Mouse (Mus musculus) left cerebral cortex, postnatal 4 days (tissue): ENCODE results near the gene Osbp. TPM values are rescaled to one million over a fixed set of nuclear protein-coding genes. Genes with fewer than 3 reads are reported as not detected.
"Not testable (repeated sequence)": the region's sequence is repeated elsewhere in the genome, so short reads cannot be mapped to it uniquely, and the experiment has no call there.

Experiments used
- DNase-seq: peaks from one replicate; pipeline ENCODE4 v3.0.0-alpha.2; 2022
- intact Hi-C: fragments of 180-260 bp; cut with DNase I; formaldehyde crosslinking; loops from one replicate; pipeline ENCODE4 v1.15.1; 2025
- total RNA-seq, 2 experiments: library from RNA; stranded (reverse); gene quantifications; 2 replicates each; pipeline ENCODE4 v1.2.3; 2021

Gene Osbp
- total RNA-seq, 2 experiments from 2014 or later, result 52.5 to 54.4 TPM

- not testable (repeated sequence) for DNase-seq
- intact Hi-C loops, result loop anchor here (5.0 kb wide), 1 partner anchor 52 kb away; no protein-coding TSS in a partner anchor
Measured at GRCm38 (mm10) chr19:11984614-11985013, 18.9 kb downstream of the Osbp start.

- intact Hi-C loops, result loop anchor here (5.0 kb wide), 1 partner anchor 56 kb away; no protein-coding TSS in a partner anchor
Measured at GRCm38 (mm10) chr19:11987841-11988240, 22.1 kb downstream of the Osbp start.

GRCm38 (mm10) chr19:11989334-11989733, 23.6 kb downstream of the Osbp start:
- intact Hi-C loops, result loop anchor here (5.0 kb wide), 1 partner anchor 57 kb away; no protein-coding TSS in a partner anchor
- DNase-seq, result no peak

More at GRCm38 (mm10) chr19:11987841-11988240, 22.1 kb downstream of the Osbp start:
- DNase-seq, result no peak

GRCm38 (mm10) chr19:11992034-11992433, 26.3 kb downstream of the Osbp start:
- no peak for DNase-seq
- intact Hi-C loops, result no loop called here

GRCm38 (mm10) chr19:11992441-11993029, 26.8 kb downstream of the Osbp start:
- DNase-seq, result no peak
- intact Hi-C loops, result no loop called here

- intact Hi-C loops, result no loop called here
Measured at GRCm38 (mm10) chr19:11994703-11995431, 29.1 kb downstream of the Osbp start.

GRCm38 (mm10) chr19:11995722-11996448, 30.1 kb downstream of the Osbp start:
- DNase-seq, result no peak
- intact Hi-C loops, result no loop called here

More at GRCm38 (mm10) chr19:11994703-11995431, 29.1 kb downstream of the Osbp start:
- no peak for DNase-seq

GRCm38 (mm10) chr19:12001686-12002085, 35.9 kb downstream of the Osbp start:
- DNase-seq, result no peak
- intact Hi-C loops, result loop anchor here (10.0 kb wide), 1 partner anchor 793 kb away; the partner anchor contains the start of genes Lpxn and Zfp91

GRCm38 (mm10) chr19:12002125-12002524, 36.4 kb downstream of the Osbp start:
- intact Hi-C loops, result loop anchor here (10.0 kb wide), 1 partner anchor 793 kb away; the partner anchor contains the start of genes Lpxn and Zfp91
- peak; percentile 51 for DNase-seq

GRCm38 (mm10) chr19:12002791-12003190, 37.0 kb downstream of the Osbp start:
- no peak for DNase-seq

GRCm38 (mm10) chr19:12003568-12003967, 37.8 kb downstream of the Osbp start:
- intact Hi-C loops, result loop anchor here (10.0 kb wide), 1 partner anchor 791 kb away; the partner anchor contains the start of genes Lpxn and Zfp91
- no peak for DNase-seq

More at GRCm38 (mm10) chr19:12002791-12003190, 37.0 kb downstream of the Osbp start:
- intact Hi-C loops, result loop anchor here (10.0 kb wide), 1 partner anchor 792 kb away; the partner anchor contains the start of genes Lpxn and Zfp91

- intact Hi-C loops, result loop anchor here (10.0 kb wide), 1 partner anchor 790 kb away; the partner anchor contains the start of genes Lpxn and Zfp91
- DNase-seq, result no peak
Measured at GRCm38 (mm10) chr19:12004216-12005008, 38.7 kb downstream of the Osbp start.

- intact Hi-C loops, result loop anchor here (10.0 kb wide), 1 partner anchor 789 kb away; the partner anchor contains the start of genes Lpxn and Zfp91
- peak; percentile 91 for DNase-seq
Measured at GRCm38 (mm10) chr19:12005376-12006360, 39.9 kb downstream of the Osbp start.

- intact Hi-C loops, result loop anchor here (10.0 kb wide), 1 partner anchor 788 kb away; the partner anchor contains the start of genes Lpxn and Zfp91
- DNase-seq, result peak; percentile 20
Measured at GRCm38 (mm10) chr19:12006361-12006947, 40.7 kb downstream of the Osbp start.

- peak; percentile 36 for DNase-seq
- intact Hi-C loops, result loop anchor here (10.0 kb wide), 1 partner anchor 787 kb away; the partner anchor contains the start of genes Lpxn and Zfp91
Measured at GRCm38 (mm10) chr19:12007105-12007931, 41.6 kb downstream of the Osbp start.

GRCm38 (mm10) chr19:12008410-12009380, 43.0 kb downstream of the Osbp start:
- intact Hi-C loops, result loop anchor here (10.0 kb wide), 1 partner anchor 786 kb away; the partner anchor contains the start of genes Lpxn and Zfp91
- DNase-seq, result no peak
